Mouse (Mus musculus) liver, postnatal 0 days (tissue): ENCODE data around the gene Comp. TPM values are rescaled to one million over a fixed set of nuclear protein-coding genes. Genes with fewer than 3 reads are reported as not detected.

Experiments used
- ATAC-seq: fragments of 200-750 bp; cut with Nextera tagmentation; 2 replicates; pipeline ENCODE4 v1.8.0; 2017; ENCODE audit warnings: mild to moderate bottlenecking, moderate library complexity
- DNase-seq: peaks from one replicate; pipeline ENCODE4 v3.0.0-alpha.2; 2016
- H3K27ac ChIP-seq: fragments of 300-500 bp; sonication (generic); 2 replicates; pipeline ENCODE4 v1.5.1; 2014; ENCODE audit warnings: antibody characterized with exemption, moderate library complexity, mild to moderate bottlenecking, low read depth
- H3K27me3 ChIP-seq: fragments of 300-500 bp; sonication (generic); 2 replicates; pipeline ENCODE4 v1.6.1; 2014; ENCODE audit warnings: low read length, control low read depth, mixed read lengths; ENCODE audit not compliant: insufficient read depth
- H3K36me3 ChIP-seq: fragments of 300-500 bp; sonication (generic); replicated peaks from 2 replicates; pipeline ENCODE4 v1.6.1; 2014; ENCODE audit warnings: mild to moderate bottlenecking, control low read depth, low read length, moderate library complexity, mixed read lengths; ENCODE audit not compliant: insufficient read depth
- H3K4me1 ChIP-seq: fragments of 300-500 bp; sonication (generic); 2 replicates; pipeline ENCODE4 v1.6.1; 2014; ENCODE audit warnings: antibody characterized with exemption, mild to moderate bottlenecking, control low read depth; ENCODE audit not compliant: insufficient read depth
- H3K4me2 ChIP-seq: fragments of 300-500 bp; sonication (generic); 2 replicates; pipeline ENCODE4 v1.6.1; 2014; ENCODE audit warnings: low read depth, mild to moderate bottlenecking, low read length, moderate library complexity, mixed read lengths
- H3K4me3 ChIP-seq: fragments of 300-500 bp; sonication (generic); 2 replicates; pipeline ENCODE4 v1.5.1; 2014; ENCODE audit warnings: low read depth, low read length
- H3K9ac ChIP-seq: fragments of 300-500 bp; sonication (generic); replicated peaks from 2 replicates; pipeline ENCODE4 v1.6.1; 2014; ENCODE audit warnings: mild to moderate bottlenecking, moderate library complexity
- H3K9me3 ChIP-seq: fragments of 300-500 bp; sonication (generic); 2 replicates; pipeline ENCODE4 v1.6.1; 2016; ENCODE audit warnings: mild to moderate bottlenecking, control low read depth, low read length, mixed read lengths
- CTCF ChIP-seq: sonication (generic); IDR thresholded peaks from 2 replicates; pipeline ENCODE4 v1.5.1; 2016; ENCODE audit warnings: antibody characterized with exemption, low read depth
- EP300 ChIP-seq: IDR thresholded peaks from 2 replicates; pipeline ENCODE4 v1.6.1; 2016; ENCODE audit warnings: antibody characterized with exemption, low read depth, mild to moderate bottlenecking
- WGBS: fragments of 180-500 bp; shearing (Covaris S2); extraction: QIAGEN DNeasy Blood & Tissue Kit; methylation state at CpG from one replicate; pipeline ENCODE4 v1.1.7; 2014; ENCODE audit not compliant: insufficient replicate concordance; 5-methylcytosine and 5-hydroxymethylcytosine counted together
- polyA plus RNA-seq: library from polyadenylated mRNA; unstranded; fragments of >200 nt; fragmentation: Nextera tagmentation; extraction: Ambion mirVana; gene quantifications from 2 replicates; pipeline ENCODE4 v1.2.1, GENCODE M21; 2015

Comp gene
- polyA plus RNA-seq, 1 experiment from 2014 or later, result 4.0 TPM

- Histone ChIP-seq H3K4me2 (no peak overlapping the region), H3K36me3 (no peaks in the 10 kb centered on the region), H3K4me1 (peaks cover 9% of the 10 kb centered on the region), H3K4me3 (no peak overlapping the region), H3K9ac (no peak overlapping the region), H3K27me3 (no peaks in the 10 kb centered on the region), H3K27ac (no peak overlapping the region), H3K9me3 (no peaks in the 10 kb centered on the region)
- ATAC-seq, result no peak
- TF ChIP-seq CTCF (no peak), EP300 (no peak)
- no peak for DNase-seq
- 82% methylated on average over 5 of the region's 5 CpGs for WGBS
These were observed 36.9 kb downstream of the Comp start for GRCm38 (mm10) chr8:70410281-70410680.

- WGBS, result 60% methylated on average over 6 of the region's 6 CpGs
- H3K4me3 ChIP-seq, result no peak overlapping the region
These were observed 41.1 kb downstream of the Comp start for GRCm38 (mm10) chr8:70414310-70414946.

GRCm38 (mm10) chr8:70415540-70416451 is 42.4 kb downstream of the Comp start:
- no peak overlapping the region for H3K4me3 ChIP-seq
- DNase-seq (no peak), ATAC-seq (0 out of 2 replicates have a peak, but pooled peaks have one; percentile 31)
- peak overlapping the region; percentile 82; the same call in 1 of the 2 replicates for H3K27ac ChIP-seq
- no peaks in the 10 kb centered on the region for H3K9me3 ChIP-seq
- H3K36me3 ChIP-seq, result no peaks in the 10 kb centered on the region
- WGBS, result 77% methylated on average over 8 of the region's 8 CpGs
- no peak overlapping the region for H3K9ac ChIP-seq
- H3K4me1 ChIP-seq, result peaks cover 10% of the 10 kb centered on the region
- H3K4me2 ChIP-seq, result no peak overlapping the region
- H3K27me3 ChIP-seq, result no peaks in the 10 kb centered on the region
- TF ChIP-seq CTCF (peak; percentile 81), EP300 (no peak)

More at GRCm38 (mm10) chr8:70414310-70414946, 41.1 kb downstream of the Comp start:
- Histone ChIP-seq H3K9ac (no peak overlapping the region; the same call in 1 of the 2 replicates), H3K36me3 (no peaks in the 10 kb centered on the region), H3K27me3 (no peaks in the 10 kb centered on the region), H3K4me2 (peak overlapping the region; percentile 50; the same call in 1 of the 2 replicates), H3K9me3 (no peaks in the 10 kb centered on the region), H3K4me1 (peaks cover 10% of the 10 kb centered on the region), H3K27ac (peak overlapping the region; percentile 82)
- TF ChIP-seq CTCF (no peak), EP300 (peak; percentile 78)
- peak; percentile 85 for ATAC-seq
- DNase-seq, result peak; percentile 49

DNA sequence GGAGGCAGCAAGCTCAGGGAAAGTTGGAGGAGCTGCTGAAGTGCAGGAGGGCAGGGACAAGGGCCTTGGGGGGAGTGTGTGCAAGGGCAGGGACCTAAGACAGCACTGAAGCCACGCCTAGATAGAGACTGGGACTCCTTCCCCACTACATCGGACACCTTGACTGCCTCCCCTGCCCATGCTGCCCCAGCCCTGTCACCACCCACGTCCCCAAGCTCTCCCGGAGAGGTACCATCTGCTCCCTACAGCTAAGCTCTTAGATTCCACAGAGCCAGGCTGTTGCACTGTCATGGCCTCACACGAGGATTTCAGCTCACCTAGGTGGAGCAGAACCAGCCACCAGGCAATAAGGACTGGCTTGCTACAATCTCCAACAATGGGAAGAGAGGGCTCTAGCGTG is 43.6 kb downstream of the Comp start:
- Histone ChIP-seq H3K27ac (no peak overlapping the region), H3K27me3 (no peaks in the 10 kb centered on the region), H3K4me2 (no peak overlapping the region), H3K36me3 (no peaks in the 10 kb centered on the region), H3K9me3 (no peaks in the 10 kb centered on the region), H3K4me1 (peaks cover 10% of the 10 kb centered on the region), H3K4me3 (no peak overlapping the region), H3K9ac (no peak overlapping the region)
- ATAC-seq (no peak), DNase-seq (no peak)
- 59% methylated on average over 6 of the region's 6 CpGs for WGBS
- no peak for TF ChIP-seq EP300
- no peak for TF ChIP-seq CTCF

- Histone ChIP-seq H3K9me3 (no peaks in the 10 kb centered on the region), H3K9ac (no peak overlapping the region), H3K4me1 (peaks cover 10% of the 10 kb centered on the region), H3K4me2 (no peak overlapping the region), H3K27ac (no peak overlapping the region), H3K27me3 (no peaks in the 10 kb centered on the region), H3K4me3 (no peak overlapping the region), H3K36me3 (no peaks in the 10 kb centered on the region)
- DNase-seq (no peak), ATAC-seq (no peak)
- TF ChIP-seq EP300 (no peak), CTCF (no peak)
- 59% methylated on average over 10 of the region's 10 CpGs for WGBS
These were observed 44.6 kb downstream of the Comp start for GRCm38 (mm10) chr8:70417914-70418313.

DNA sequence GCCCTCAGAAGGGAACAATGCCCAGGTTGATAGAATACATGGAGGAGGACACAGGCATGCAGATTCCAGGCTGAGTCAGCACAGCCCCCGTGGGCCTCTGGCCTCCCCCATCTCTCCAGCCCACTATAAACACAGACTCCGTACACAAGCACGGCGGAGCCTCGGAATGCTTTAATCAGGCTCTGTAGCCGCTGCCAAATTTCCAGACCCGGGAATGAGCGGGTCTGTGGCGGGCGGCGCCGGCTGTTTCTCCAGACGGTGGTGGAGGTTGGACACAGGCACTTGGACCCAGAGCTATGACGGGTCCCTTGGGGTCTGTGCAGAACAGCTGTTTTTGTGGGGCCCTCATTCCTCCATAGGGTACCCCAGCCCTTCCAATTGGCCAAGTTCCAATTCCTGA is 45.6 kb downstream of the Comp start:
- 84% methylated on average over 14 of the region's 14 CpGs for WGBS
- TF ChIP-seq CTCF (no peak), EP300 (no peak)
- H3K4me3 ChIP-seq, result no peak overlapping the region
- no peak overlapping the region for H3K4me2 ChIP-seq
- no peak overlapping the region for H3K9ac ChIP-seq
- ATAC-seq (no peak), DNase-seq (no peak)
- no peaks in the 10 kb centered on the region for H3K27me3 ChIP-seq
- H3K27ac ChIP-seq, result no peak overlapping the region
- peaks cover 5% of the 10 kb centered on the region for H3K4me1 ChIP-seq
- no peaks in the 10 kb centered on the region for H3K36me3 ChIP-seq
- no peaks in the 10 kb centered on the region for H3K9me3 ChIP-seq
